Mouse (Mus musculus) urinary bladder, postnatal 36 days (tissue): Measurements from ENCODE around the gene Apela.
A peak's percentile ranks its signal among the peaks of the same experiment; 100 is the strongest.
"Not testable (repeated sequence)": the region's sequence is repeated elsewhere in the genome, so short reads cannot be mapped to it uniquely, and the experiment has no call there.

ENCODE experiments used
- DNase-seq, 2 experiments: peaks; one replicate each; pipeline ENCODE4 v3.0.0; 2022; ENCODE audit warnings: low spot score in 2 of 2, mixed read lengths in 1 of 2

The Apela gene

DNA sequence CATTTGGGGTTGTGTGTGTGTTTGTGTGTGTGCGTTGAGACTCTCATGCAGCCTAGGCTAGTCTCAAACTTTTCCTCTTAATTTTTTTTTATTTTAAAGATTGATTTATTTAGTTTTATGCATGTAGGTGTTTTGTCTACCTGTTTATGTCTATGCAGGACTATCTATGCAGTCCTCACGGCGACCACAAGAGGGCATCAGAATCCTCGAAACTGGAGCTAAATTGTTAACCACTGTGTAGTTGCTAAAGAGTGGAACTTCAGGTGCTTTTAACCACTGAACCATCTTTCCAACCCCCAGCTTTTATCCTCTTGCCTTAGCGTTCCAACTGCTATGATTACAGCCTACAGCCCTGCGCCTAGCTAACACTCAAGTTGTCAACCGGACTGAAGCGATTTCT, 14.7 kb downstream of the Apela start:
- DNase-seq, result peak; percentile 51 to 52

DNA sequence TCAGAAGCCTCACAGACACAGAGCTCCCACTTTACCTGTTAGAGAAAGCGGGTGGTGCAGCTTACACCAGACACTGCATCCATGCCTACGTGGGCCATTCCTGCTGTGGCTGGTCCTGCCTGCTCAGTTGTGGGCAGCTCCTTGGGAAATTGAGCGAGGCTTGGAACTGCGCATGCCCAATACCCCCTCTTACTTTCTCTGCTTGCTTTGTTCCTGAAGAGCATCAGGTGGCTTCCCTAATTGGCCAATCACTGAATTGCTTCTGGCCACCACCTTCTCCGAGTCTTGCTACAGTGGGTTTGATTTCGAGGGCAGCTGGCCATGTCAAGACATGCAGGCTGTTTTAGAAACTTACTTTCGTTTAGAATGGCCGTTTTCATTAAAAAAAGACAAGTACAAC, 18.7 kb downstream of the Apela start, which contains the start of the genes Trim61 and Trim60:
Gene Trim61 (minus strand): TSS at position 101 of the 400 bp plus-strand sequence.
Gene Trim60 (minus strand): TSS at position 162 of the 400 bp plus-strand sequence.
- no peak for DNase-seq

DNA sequence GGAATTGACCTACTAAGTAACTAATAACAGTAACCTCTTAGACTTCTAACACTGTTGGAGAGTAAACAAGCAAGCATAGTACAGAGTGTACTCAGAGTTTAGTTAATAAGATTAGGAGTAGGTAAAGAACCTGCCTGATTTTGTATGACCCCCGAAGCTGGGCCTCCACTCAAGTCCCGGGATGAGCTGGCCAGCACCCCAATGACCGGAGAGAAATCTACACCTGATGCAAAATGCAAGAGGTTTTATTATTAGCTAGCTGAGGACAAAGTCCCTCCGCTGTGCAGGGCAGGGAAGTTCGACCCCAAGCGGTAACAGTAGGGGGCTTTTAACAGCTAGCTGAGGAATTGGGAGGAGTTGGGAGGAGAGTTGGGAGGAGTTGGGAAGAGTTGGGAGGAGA, 29.5 kb downstream of the Apela start:
- DNase-seq, result not testable (repeated sequence)

DNA sequence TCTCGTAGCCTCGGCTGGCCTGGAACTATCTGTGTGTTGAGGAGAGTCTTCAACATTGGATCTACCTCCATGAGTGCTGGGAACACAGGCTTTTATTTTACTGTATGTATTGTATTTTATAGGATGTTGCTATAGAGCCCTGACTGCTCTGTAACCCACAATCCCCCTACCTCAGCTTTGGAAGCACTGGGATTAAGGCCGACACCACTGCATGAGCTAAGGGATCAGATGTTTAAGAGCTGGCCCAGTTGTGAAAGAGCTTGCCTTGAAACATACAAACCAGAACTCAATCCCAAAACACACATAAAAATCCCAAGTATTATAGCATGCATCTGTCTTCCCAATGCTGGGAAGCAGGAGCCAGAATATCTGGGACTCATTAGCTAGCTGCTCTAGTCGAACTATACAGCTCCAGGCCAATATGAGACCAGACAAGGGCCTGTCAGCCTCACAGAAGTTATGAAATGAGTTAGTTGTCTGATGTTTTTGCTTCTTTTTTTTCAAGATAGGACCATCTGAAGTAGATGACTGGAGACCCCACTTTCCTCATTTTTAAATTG, 38.2 kb downstream of the Apela start:
- DNase-seq, result no peak

DNA sequence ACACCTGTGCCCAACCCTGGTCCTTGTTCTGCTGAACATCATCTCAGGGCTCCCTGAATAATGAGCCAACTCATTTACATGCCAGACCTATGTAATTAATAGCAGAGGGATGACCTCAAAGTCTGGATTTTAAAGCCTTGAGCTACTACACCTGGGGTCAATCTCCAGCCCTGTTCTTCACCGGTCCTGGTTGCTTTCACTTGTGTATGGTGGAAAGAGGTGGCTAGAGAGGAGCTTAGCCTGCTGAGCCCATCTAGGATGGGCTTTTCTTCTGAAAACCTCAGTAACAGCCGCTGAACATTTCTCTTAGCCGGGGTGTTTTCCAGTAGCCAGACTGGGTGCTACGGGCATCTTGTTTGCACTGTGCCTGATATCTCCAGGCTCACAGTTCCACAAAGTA, 49.4 kb downstream of the Apela start, which contains the start of gene Trim75:
Gene Trim75 (minus strand): TSS at position 101 of the 400 bp plus-strand sequence.
- no peak for DNase-seq

DNA sequence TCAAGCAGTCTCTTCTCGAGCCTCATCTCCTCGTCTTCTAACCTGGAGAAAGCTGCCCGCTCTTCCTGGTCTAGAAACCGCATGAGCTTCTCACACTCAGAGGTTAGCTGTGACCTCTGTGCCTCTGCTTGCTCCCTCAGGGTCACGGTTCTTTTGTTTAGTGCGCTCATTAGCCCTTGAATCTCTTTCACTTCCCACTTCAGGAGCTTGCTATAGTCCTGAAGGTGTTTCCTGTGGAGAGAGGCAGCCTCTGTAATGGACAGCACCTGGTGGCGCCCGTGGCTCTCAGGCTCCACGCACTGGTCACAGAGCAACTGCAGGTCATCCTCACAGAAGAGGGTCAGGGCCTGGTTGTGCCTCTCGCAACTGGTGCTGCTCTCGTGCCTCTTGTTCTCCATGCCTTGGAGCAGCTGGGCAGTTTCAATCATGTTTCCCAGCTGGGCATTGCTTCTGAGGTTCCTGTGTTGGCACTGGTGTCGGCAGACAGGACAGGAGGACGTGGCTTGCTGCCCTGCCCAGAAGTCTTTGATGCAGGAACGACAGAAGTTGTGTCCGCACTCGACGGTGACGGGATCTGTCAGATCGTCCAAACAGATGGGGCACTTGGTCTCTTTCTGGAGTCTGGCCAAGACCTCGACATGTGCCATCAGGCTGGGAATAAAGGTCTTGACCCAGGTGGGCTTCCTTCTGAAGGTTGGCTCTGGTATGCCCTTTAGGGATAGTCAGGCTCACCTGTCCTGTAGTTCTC, 53.8 kb downstream of the Apela start:
- no peak for DNase-seq
